Mouse (Mus musculus) limb, embryonic 15.5 days (tissue): Measurements from ENCODE around the gene Pitpnc1. TPM values are rescaled to one million over a fixed set of nuclear protein-coding genes. Genes with fewer than 3 reads are reported as not detected.

Experiments
- ATAC-seq: fragments of 200-750 bp; cut with Nextera tagmentation; 2 replicates; pipeline ENCODE4 v1.8.0; 2017; ENCODE audit warnings: low read depth, moderate TSS enrichment; ENCODE audit not compliant: insufficient number of reproducible peaks, low FRiP score, low TSS enrichment
- H3K27ac ChIP-seq: fragments of 300-500 bp; sonication (generic); 2 replicates; pipeline ENCODE4 v1.5.1; 2015; ENCODE audit warnings: moderate library complexity, mild to moderate bottlenecking, inconsistent platforms
- H3K27me3 ChIP-seq: fragments of 300-500 bp; sonication (generic); 2 replicates; pipeline ENCODE4 v1.6.1; 2015; ENCODE audit warnings: inconsistent platforms
- H3K36me3 ChIP-seq: fragments of 300-500 bp; sonication (generic); 2 replicates; pipeline ENCODE4 v1.6.1; 2015; ENCODE audit warnings: inconsistent platforms
- H3K4me1 ChIP-seq: fragments of 300-500 bp; sonication (generic); 2 replicates; pipeline ENCODE4 v1.6.1; 2015; ENCODE audit warnings: inconsistent platforms
- H3K4me2 ChIP-seq: fragments of 300-500 bp; sonication (generic); 2 replicates; pipeline ENCODE4 v1.6.1; 2015; ENCODE audit warnings: mild to moderate bottlenecking, inconsistent platforms
- H3K4me3 ChIP-seq: fragments of 300-500 bp; sonication (generic); 2 replicates; pipeline ENCODE4 v1.5.1; 2015; ENCODE audit warnings: mild to moderate bottlenecking, inconsistent platforms
- H3K9ac ChIP-seq: fragments of 300-500 bp; sonication (generic); 2 replicates; pipeline ENCODE4 v1.6.1; 2015; ENCODE audit warnings: inconsistent platforms
- H3K9me3 ChIP-seq: fragments of 300-500 bp; sonication (generic); 2 replicates; pipeline ENCODE4 v1.6.1; 2016; ENCODE audit warnings: inconsistent platforms
- WGBS: fragments of 180-500 bp; shearing (Covaris S2); methylation state at CpG from one replicate; pipeline ENCODE4 v1.1.7; 2015; 5-methylcytosine and 5-hydroxymethylcytosine counted together
- polyA plus RNA-seq: library from polyadenylated mRNA; unstranded; fragments of >200 nt; fragmentation: Nextera tagmentation; extraction: Ambion mirVana; gene quantifications from 2 replicates; pipeline ENCODE4 v1.2.1, GENCODE M21; 2015

The Pitpnc1 gene
- polyA plus RNA-seq, 1 experiment from 2014 or later = 25.2 TPM

DNA sequence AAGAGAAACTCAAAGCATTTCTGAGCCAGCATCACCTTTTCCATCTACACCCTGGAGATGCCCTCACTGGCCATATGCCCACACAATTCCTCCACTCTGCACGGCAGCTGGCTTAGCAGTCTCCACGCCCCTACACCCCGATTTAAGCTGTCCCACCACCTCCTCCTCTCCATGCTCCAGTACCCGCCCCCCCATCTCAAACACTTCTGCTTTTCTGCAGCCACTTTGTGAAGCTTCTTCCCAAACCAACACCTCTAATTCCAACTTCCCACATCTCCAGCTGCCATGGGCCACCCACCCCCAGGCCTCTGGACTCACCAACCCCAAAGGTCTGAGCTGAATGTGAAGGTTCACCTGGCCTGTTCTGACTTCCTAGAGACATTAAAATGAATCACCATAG is 168.4 kb downstream of the Pitpnc1 start:
- Histone ChIP-seq H3K36me3 (peaks cover 9% of the 10 kb centered on the region; the same call in 1 of the 2 replicates), H3K9me3 (no peaks in the 10 kb centered on the region; the same call in 1 of the 2 replicates), H3K27ac (no peak overlapping the region), H3K4me2 (no peak overlapping the region), H3K4me1 (no peaks in the 10 kb centered on the region), H3K4me3 (no peak overlapping the region), H3K9ac (no peak overlapping the region), H3K27me3 (no peaks in the 10 kb centered on the region)
- 89% methylated on average over 4 of the region's 4 CpGs for WGBS
- no peak for ATAC-seq

GRCm38 (mm10) chr11:107300235-107300634 is 170.3 kb downstream of the Pitpnc1 start:
- Histone ChIP-seq H3K27ac (no peak overlapping the region), H3K4me3 (no peak overlapping the region), H3K9me3 (no peaks in the 10 kb centered on the region; the same call in 1 of the 2 replicates), H3K4me1 (no peaks in the 10 kb centered on the region), H3K4me2 (no peak overlapping the region), H3K9ac (no peak overlapping the region), H3K36me3 (peaks cover 13% of the 10 kb centered on the region; the same call in 1 of the 2 replicates), H3K27me3 (no peaks in the 10 kb centered on the region)
- no peak for ATAC-seq

GRCm38 (mm10) chr11:107299511-107300120 is 170.9 kb downstream of the Pitpnc1 start:
- H3K4me2 ChIP-seq = no peak overlapping the region
- H3K27ac ChIP-seq = no peak overlapping the region
- 83% methylated on average over 9 of the region's 9 CpGs for WGBS
- H3K27me3 ChIP-seq = no peaks in the 10 kb centered on the region
- no peak for ATAC-seq
- peaks cover 13% of the 10 kb centered on the region; the same call in 1 of the 2 replicates for H3K36me3 ChIP-seq
- no peaks in the 10 kb centered on the region for H3K4me1 ChIP-seq
- H3K9me3 ChIP-seq = no peaks in the 10 kb centered on the region; the same call in 1 of the 2 replicates
- H3K9ac ChIP-seq = no peak overlapping the region
- no peak overlapping the region for H3K4me3 ChIP-seq

GRCm38 (mm10) chr11:107296176-107296575 is 174.3 kb downstream of the Pitpnc1 start:
- no peaks in the 10 kb centered on the region for H3K27me3 ChIP-seq
- H3K9ac ChIP-seq = no peak overlapping the region
- H3K9me3 ChIP-seq = no peaks in the 10 kb centered on the region; the same call in 1 of the 2 replicates
- H3K4me2 ChIP-seq = no peak overlapping the region
- peaks cover 12% of the 10 kb centered on the region; the same call in 1 of the 2 replicates for H3K36me3 ChIP-seq
- H3K4me3 ChIP-seq = no peak overlapping the region
- H3K27ac ChIP-seq = no peak overlapping the region
- no peak for ATAC-seq
- 94% methylated on average over 4 of the region's 4 CpGs for WGBS
- no peaks in the 10 kb centered on the region for H3K4me1 ChIP-seq

- H3K4me1 ChIP-seq = no peaks in the 10 kb centered on the region
- no peaks in the 10 kb centered on the region for H3K27me3 ChIP-seq
- H3K9me3 ChIP-seq = no peaks in the 10 kb centered on the region
- no peak overlapping the region for H3K4me3 ChIP-seq
- H3K36me3 ChIP-seq = peaks cover 19% of the 10 kb centered on the region
- no peak overlapping the region for H3K9ac ChIP-seq
- no peak for ATAC-seq
- 75% methylated on average over 13 of the region's 13 CpGs for WGBS
- no peak overlapping the region for H3K27ac ChIP-seq
- no peak overlapping the region for H3K4me2 ChIP-seq
These were observed 178.5 kb downstream of the Pitpnc1 start for GRCm38 (mm10) chr11:107292036-107292435.

- H3K36me3 ChIP-seq = peaks cover 11% of the 10 kb centered on the region
- no peak for ATAC-seq
- no peak overlapping the region for H3K27ac ChIP-seq
- H3K27me3 ChIP-seq = no peaks in the 10 kb centered on the region
- no peaks in the 10 kb centered on the region for H3K9me3 ChIP-seq
- no peaks in the 10 kb centered on the region for H3K4me1 ChIP-seq
- no peak overlapping the region for H3K4me2 ChIP-seq
- H3K9ac ChIP-seq = no peak overlapping the region
- WGBS = 95% methylated on average over 2 of the region's 2 CpGs
- no peak overlapping the region for H3K4me3 ChIP-seq
These were observed 182.3 kb downstream of the Pitpnc1 start for GRCm38 (mm10) chr11:107288186-107288563.

DNA sequence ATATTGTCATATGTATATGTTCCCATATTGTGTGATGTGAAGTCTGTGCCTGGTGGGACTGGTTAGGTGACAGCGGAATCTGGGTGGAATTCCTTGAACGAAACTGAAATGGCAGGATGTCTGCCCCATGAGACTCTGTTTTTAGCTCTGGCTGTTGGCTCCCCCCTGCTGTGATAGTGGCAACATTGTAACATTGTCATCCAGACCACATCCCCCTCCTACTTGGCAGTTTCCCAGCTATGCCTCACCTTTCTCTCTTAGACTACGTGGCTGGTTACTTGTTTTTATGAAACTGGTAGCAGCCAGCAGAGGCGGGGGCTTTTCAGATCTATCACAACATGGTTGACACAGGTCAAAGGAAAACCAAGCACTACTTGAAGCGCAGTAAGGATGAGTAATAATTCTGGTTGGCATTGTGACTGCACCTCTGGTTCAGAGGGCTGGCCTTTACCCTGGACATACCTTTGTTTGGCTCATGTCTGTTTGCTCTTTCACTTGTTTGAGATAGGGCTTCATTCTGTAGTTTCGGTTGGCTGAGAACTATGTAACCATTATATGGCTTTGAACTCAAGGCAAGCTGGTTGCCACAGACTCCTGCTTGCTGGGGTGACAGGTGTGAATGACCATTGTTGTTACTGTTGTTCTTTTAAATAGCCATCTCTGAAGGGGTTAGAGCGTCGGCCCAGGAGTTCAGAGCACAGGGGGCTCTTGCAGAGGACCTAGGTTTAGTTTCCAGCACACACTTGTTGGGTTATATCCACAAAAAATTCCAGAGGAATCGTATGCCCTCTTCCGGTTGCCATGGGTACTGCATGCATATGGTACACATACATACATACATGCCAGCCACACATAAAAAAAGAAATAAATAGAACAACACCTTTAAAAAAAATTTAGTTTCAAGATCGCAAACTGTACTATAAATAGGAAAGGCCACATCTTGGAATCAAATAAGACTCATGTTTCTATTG is 183.0 kb downstream of the Pitpnc1 start:
- Histone ChIP-seq H3K4me2 (no peak overlapping the region), H3K9me3 (no peaks in the 10 kb centered on the region), H3K27me3 (no peaks in the 10 kb centered on the region), H3K36me3 (peaks cover 11% of the 10 kb centered on the region), H3K27ac (no peak overlapping the region), H3K9ac (no peak overlapping the region), H3K4me1 (no peaks in the 10 kb centered on the region), H3K4me3 (no peak overlapping the region)
- 83% methylated on average over 11 of the region's 11 CpGs for WGBS
- no peak for ATAC-seq

- H3K27me3 ChIP-seq = no peaks in the 10 kb centered on the region
- H3K4me3 ChIP-seq = no peak overlapping the region
- H3K4me1 ChIP-seq = no peaks in the 10 kb centered on the region
- H3K27ac ChIP-seq = no peak overlapping the region
- WGBS = 69% methylated on average over 7 of the region's 7 CpGs
- H3K9ac ChIP-seq = no peak overlapping the region
- H3K4me2 ChIP-seq = no peak overlapping the region
- H3K36me3 ChIP-seq = peaks cover 11% of the 10 kb centered on the region
- H3K9me3 ChIP-seq = no peaks in the 10 kb centered on the region
- no peak for ATAC-seq
These were observed 184.8 kb downstream of the Pitpnc1 start for GRCm38 (mm10) chr11:107285731-107286130.

GRCm38 (mm10) chr11:107283632-107284031 is 186.9 kb downstream of the Pitpnc1 start:
- Histone ChIP-seq H3K4me3 (no peak overlapping the region), H3K9ac (no peak overlapping the region), H3K4me2 (no peak overlapping the region), H3K36me3 (peaks cover under 1% of the 10 kb centered on the region; the same call in 1 of the 2 replicates), H3K27me3 (no peaks in the 10 kb centered on the region), H3K9me3 (no peaks in the 10 kb centered on the region), H3K4me1 (no peaks in the 10 kb centered on the region), H3K27ac (no peak overlapping the region)
- WGBS = 96% methylated on average over 3 of the region's 3 CpGs
- ATAC-seq = no peak

- 89% methylated on average over 7 of the region's 7 CpGs for WGBS
- no peak overlapping the region for H3K4me2 ChIP-seq
- H3K27ac ChIP-seq = no peak overlapping the region
- H3K4me1 ChIP-seq = no peaks in the 10 kb centered on the region
- no peaks in the 10 kb centered on the region for H3K9me3 ChIP-seq
- H3K27me3 ChIP-seq = no peaks in the 10 kb centered on the region
- H3K9ac ChIP-seq = no peak overlapping the region
- no peak for ATAC-seq
- H3K4me3 ChIP-seq = no peak overlapping the region
- no peaks in the 10 kb centered on the region for H3K36me3 ChIP-seq
These were observed 188.0 kb downstream of the Pitpnc1 start for GRCm38 (mm10) chr11:107282481-107282880.

GRCm38 (mm10) chr11:107279258-107279657 is 191.2 kb downstream of the Pitpnc1 start:
- no peak overlapping the region for H3K27ac ChIP-seq
- WGBS = 25% methylated on average over 8 of the region's 8 CpGs
- no peaks in the 10 kb centered on the region for H3K36me3 ChIP-seq

DNA sequence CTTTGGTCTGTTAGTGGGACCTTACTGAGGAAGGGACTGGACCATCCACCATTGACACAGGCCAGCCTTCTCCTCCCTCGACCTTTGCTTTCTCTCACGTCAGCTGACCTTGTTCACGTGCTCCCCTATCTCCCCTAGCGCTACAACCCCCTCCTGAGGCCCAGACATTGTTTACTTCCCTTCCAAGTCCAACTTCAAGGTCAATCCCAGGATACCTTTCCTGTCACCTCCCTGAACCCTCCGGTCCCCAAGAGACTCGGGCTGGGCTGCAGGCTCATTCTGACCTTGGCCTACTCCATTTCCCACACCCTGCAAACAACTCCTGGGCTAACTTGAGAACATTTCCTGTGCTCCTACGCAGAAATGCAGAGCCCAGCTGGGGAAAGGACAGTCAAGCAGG is 193.6 kb downstream of the Pitpnc1 start:
- Histone ChIP-seq H3K9me3 (no peaks in the 10 kb centered on the region), H3K27me3 (no peaks in the 10 kb centered on the region), H3K4me1 (peaks cover 14% of the 10 kb centered on the region), H3K36me3 (no peaks in the 10 kb centered on the region), H3K4me3 (no peak overlapping the region), H3K9ac (no peak overlapping the region), H3K4me2 (no peak overlapping the region), H3K27ac (no peak overlapping the region)
- 77% methylated on average over 7 of the region's 7 CpGs for WGBS
- no peak for ATAC-seq

More at GRCm38 (mm10) chr11:107279258-107279657, 191.2 kb downstream of the Pitpnc1 start:
- no peak overlapping the region for H3K4me3 ChIP-seq
- no peak overlapping the region for H3K4me2 ChIP-seq
- ATAC-seq = no peak
- no peaks in the 10 kb centered on the region for H3K27me3 ChIP-seq
- no peaks in the 10 kb centered on the region for H3K9me3 ChIP-seq
- H3K9ac ChIP-seq = no peak overlapping the region
- 0 out of 2 replicates have a peak, but pooled peaks cover 2% of the 10 kb centered on the region for H3K4me1 ChIP-seq
